Mouse (Mus musculus) testis, postnatal 14 days (tissue): ENCODE measurements around the gene Rps6ka3.

Source experiments
- DNase-seq: peaks from one replicate; pipeline ENCODE4 v3.0.0; 2021; ENCODE audit warnings: low spot score

The Rps6ka3 gene

GRCm38 (mm10) chrX:159210007-159210406, at the start of gene Rps6ka3:
Gene Rps6ka3, plus strand, starts transcription at chrX:159210307.
- DNase-seq, result no peak

- DNase-seq, result no peak
Observed at GRCm38 (mm10) chrX:159169200-159169599, 40.9 kb upstream of the Rps6ka3 start.

GRCm38 (mm10) chrX:159171579-159171978, 38.5 kb upstream of the Rps6ka3 start:
- no peak for DNase-seq

GRCm38 (mm10) chrX:159191581-159191980, 18.5 kb upstream of the Rps6ka3 start:
- DNase-seq, result no peak

- no peak for DNase-seq
Observed at GRCm38 (mm10) chrX:159199495-159199894, 10.6 kb upstream of the Rps6ka3 start.

GRCm38 (mm10) chrX:159200101-159200500, 10.0 kb upstream of the Rps6ka3 start:
- DNase-seq, result no peak

- DNase-seq, result no peak
Observed at GRCm38 (mm10) chrX:159210892-159211583, 931 bp downstream of the Rps6ka3 start.

GRCm38 (mm10) chrX:159215253-159215652, 5.1 kb downstream of the Rps6ka3 start:
- DNase-seq, result no peak

- no peak for DNase-seq
Observed at GRCm38 (mm10) chrX:159222474-159222873, 12.4 kb downstream of the Rps6ka3 start.

GRCm38 (mm10) chrX:159237275-159237674, 27.2 kb downstream of the Rps6ka3 start:
- DNase-seq, result no peak

- DNase-seq, result peak; percentile 59
Observed at GRCm38 (mm10) chrX:159254001-159254884, 44.1 kb downstream of the Rps6ka3 start.

- peak; percentile 90 for DNase-seq
Observed at GRCm38 (mm10) chrX:159255123-159255978, 45.2 kb downstream of the Rps6ka3 start.

GRCm38 (mm10) chrX:159256040-159256852, 46.1 kb downstream of the Rps6ka3 start:
- no peak for DNase-seq

GRCm38 (mm10) chrX:159256921-159257421, 46.9 kb downstream of the Rps6ka3 start:
- peak; percentile 9 for DNase-seq

GRCm38 (mm10) chrX:159264681-159265080, 54.6 kb downstream of the Rps6ka3 start:
- no peak for DNase-seq

- no peak for DNase-seq
Observed at GRCm38 (mm10) chrX:159269072-159269471, 59.0 kb downstream of the Rps6ka3 start.

GRCm38 (mm10) chrX:159286765-159287164, 76.7 kb downstream of the Rps6ka3 start:
- DNase-seq, result no peak

- DNase-seq, result no peak
Observed at GRCm38 (mm10) chrX:159295879-159296278, 85.8 kb downstream of the Rps6ka3 start.

- DNase-seq, result no peak
Observed at GRCm38 (mm10) chrX:159302349-159303311, 92.5 kb downstream of the Rps6ka3 start.

- no peak for DNase-seq
Observed at GRCm38 (mm10) chrX:159315293-159315692, 105.2 kb downstream of the Rps6ka3 start.
